Mouse (Mus musculus): Measurements from ENCODE around the gene Vps53. TPM values are rescaled to one million over a fixed set of nuclear protein-coding genes. Genes with fewer than 3 reads are reported as not detected.
A peak's percentile ranks its signal among the peaks of the same experiment; 100 is the strongest.

Gene Vps53
- polyA plus RNA-seq, 1 experiment from 2014 or later = 48.3 TPM

DNA sequence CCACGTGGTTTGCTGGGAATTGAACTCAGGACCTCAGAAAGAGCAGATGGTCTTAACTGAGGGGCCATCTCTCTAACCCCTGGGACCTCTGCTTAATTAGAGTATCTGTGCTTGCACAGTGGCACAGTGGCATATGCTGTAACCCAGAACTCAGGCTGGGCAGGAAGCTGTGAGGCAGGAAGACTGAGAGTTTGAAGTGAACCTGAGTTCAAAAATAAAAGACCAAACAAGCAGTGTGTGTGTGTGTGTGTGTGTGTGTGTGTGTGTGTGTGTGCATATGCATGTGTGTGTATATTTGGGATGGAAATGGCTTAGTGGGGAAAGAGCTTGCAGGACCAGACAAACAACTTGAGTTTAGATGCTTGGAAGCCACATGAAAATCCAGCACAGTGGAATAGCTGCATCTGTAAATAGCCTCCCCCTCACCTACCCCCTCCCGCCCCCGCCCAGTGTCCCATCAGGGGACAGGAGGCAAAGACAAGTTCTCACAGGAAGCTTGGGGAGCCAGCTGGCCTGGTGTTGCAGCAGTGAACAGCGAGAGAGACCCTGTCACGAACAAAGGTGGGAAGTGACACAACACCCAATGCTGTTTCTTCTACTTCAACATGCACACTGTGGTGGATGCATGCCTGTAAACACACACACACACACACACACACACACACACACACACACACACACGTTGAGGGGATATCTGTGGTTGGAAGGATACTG is 141.7 kb downstream of the Vps53 start:
- no peaks in the 10 kb centered on the region for H3K36me3 ChIP-seq
- H3K4me1 ChIP-seq (replicated peaks) = peaks cover 11% of the 10 kb centered on the region
- no peak for DNase-seq (ENCODE audit: low spot score)
- H3K27me3 ChIP-seq (ENCODE audit: insufficient read depth, poor library complexity, severe bottlenecking) = peaks cover under 1% of the 10 kb centered on the region
- H3K27ac ChIP-seq = no peak overlapping the region
- H3K4me3 ChIP-seq = no peak overlapping the region
- WGBS = 59% methylated on average over 6 of the region's 6 CpGs
- no peaks in the 10 kb centered on the region for H3K9me3 ChIP-seq

- 90% methylated on average over 8 of the region's 8 CpGs for WGBS
- Histone ChIP-seq H3K27me3 (ENCODE audit: insufficient read depth, poor library complexity, severe bottlenecking) (peaks cover 10% of the 10 kb centered on the region), H3K27ac (no peak overlapping the region), H3K36me3 (no peaks in the 10 kb centered on the region), H3K4me1 (replicated peaks) (peaks cover 6% of the 10 kb centered on the region; the same call in 1 of the 2 replicates), H3K9me3 (no peaks in the 10 kb centered on the region), H3K4me3 (no peak overlapping the region)
- no peak for DNase-seq (ENCODE audit: low spot score)
Observed at GRCm38 (mm10) chr11:76035182-76035581, 144.3 kb downstream of the Vps53 start.

- H3K9me3 ChIP-seq = no peaks in the 10 kb centered on the region
- no peak overlapping the region for H3K4me3 ChIP-seq
Observed at GRCm38 (mm10) chr11:76033836-76034235, 145.6 kb downstream of the Vps53 start.

DNA sequence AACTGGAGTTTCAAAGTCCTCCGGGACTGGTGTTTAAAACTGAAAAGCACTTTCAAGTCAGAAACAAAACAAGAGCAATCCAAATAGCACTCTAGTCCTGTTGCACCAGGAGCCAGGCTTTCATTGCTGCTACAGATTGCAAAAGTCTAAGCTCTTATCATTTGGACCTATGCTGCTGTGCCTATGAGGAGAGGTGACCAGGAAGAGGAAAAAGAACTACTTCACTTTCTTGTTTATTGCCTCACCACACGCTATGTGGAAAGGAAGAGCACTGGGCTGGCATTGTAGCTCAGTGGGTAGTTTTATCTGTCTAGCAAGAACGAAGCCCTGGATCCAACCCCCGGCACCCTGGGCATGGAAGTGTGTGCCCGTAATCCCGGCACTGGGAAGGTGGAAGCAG is 146.1 kb downstream of the Vps53 start:
- Histone ChIP-seq H3K27me3 (ENCODE audit: insufficient read depth, poor library complexity, severe bottlenecking) (peaks cover 27% of the 10 kb centered on the region), H3K4me3 (no peak overlapping the region), H3K36me3 (no peaks in the 10 kb centered on the region), H3K9me3 (no peaks in the 10 kb centered on the region), H3K27ac (no peak overlapping the region), H3K4me1 (replicated peaks) (peaks cover 6% of the 10 kb centered on the region; the same call in 1 of the 2 replicates)
- WGBS = 83% methylated on average over 6 of the region's 6 CpGs
- no peak for DNase-seq (ENCODE audit: low spot score)

More at GRCm38 (mm10) chr11:76033836-76034235, 145.6 kb downstream of the Vps53 start:
- DNase-seq (ENCODE audit: low spot score) = no peak
- Histone ChIP-seq H3K4me1 (replicated peaks) (peaks cover 6% of the 10 kb centered on the region; the same call in 1 of the 2 replicates), H3K27me3 (ENCODE audit: insufficient read depth, poor library complexity, severe bottlenecking) (peaks cover 24% of the 10 kb centered on the region), H3K27ac (no peak overlapping the region), H3K36me3 (no peaks in the 10 kb centered on the region)
- WGBS = 79% methylated on average over 4 of the region's 4 CpGs

GRCm38 (mm10) chr11:76028072-76028465 is 151.4 kb downstream of the Vps53 start:
- H3K27ac ChIP-seq = peak overlapping the region; percentile 92
- peak overlapping the region; percentile 76 for H3K4me3 ChIP-seq
- 1% methylated on average over 11 of the region's 14 CpGs for WGBS
- DNase-seq (ENCODE audit: low spot score) = no peak
- no peaks in the 10 kb centered on the region for H3K9me3 ChIP-seq
- H3K36me3 ChIP-seq = peaks cover 8% of the 10 kb centered on the region; the same call in 1 of the 2 replicates
- H3K27me3 ChIP-seq (ENCODE audit: insufficient read depth, poor library complexity, severe bottlenecking) = peaks cover 44% of the 10 kb centered on the region
- peaks cover 39% of the 10 kb centered on the region for H3K4me1 ChIP-seq (replicated peaks)

- DNase-seq (ENCODE audit: low spot score) = peak; percentile 88
- H3K4me3 ChIP-seq = peak within 1 kb of the TSS; percentile 76
- H3K27me3 ChIP-seq (ENCODE audit: insufficient read depth, poor library complexity, severe bottlenecking) = peaks cover 40% of the 10 kb centered on the region
- H3K27ac ChIP-seq = peak within 1 kb of the TSS; percentile 92
- peaks cover 39% of the 10 kb centered on the region for H3K4me1 ChIP-seq (replicated peaks)
- H3K36me3 ChIP-seq = peaks cover 8% of the 10 kb centered on the region; the same call in 1 of the 2 replicates
- H3K9me3 ChIP-seq = no peaks in the 10 kb centered on the region
- under 1% methylated on average over 112 of the region's 112 CpGs for WGBS
Observed at GRCm38 (mm10) chr11:76027139-76028071, 152.0 kb downstream of the Vps53 start, which contains the start of gene Rflnb. Rflnb (minus strand) TSS chr11:76027782.

GRCm38 (mm10) chr11:76026527-76027138 is 152.8 kb downstream of the Vps53 start:
- Histone ChIP-seq H3K9me3 (no peaks in the 10 kb centered on the region), H3K4me1 (replicated peaks) (peaks cover 39% of the 10 kb centered on the region), H3K4me3 (peak overlapping the region; percentile 76), H3K27ac (peak overlapping the region; percentile 92), H3K27me3 (ENCODE audit: insufficient read depth, poor library complexity, severe bottlenecking) (peaks cover 36% of the 10 kb centered on the region), H3K36me3 (peaks cover 13% of the 10 kb centered on the region)
- WGBS = 4% methylated on average over 14 of the region's 14 CpGs
- no peak for DNase-seq (ENCODE audit: low spot score)

GRCm38 (mm10) chr11:76025080-76025583 is 154.3 kb downstream of the Vps53 start:
- WGBS = 68% methylated on average over 7 of the region's 7 CpGs
- no peak for DNase-seq (ENCODE audit: low spot score)
- Histone ChIP-seq H3K4me3 (no peak overlapping the region), H3K27ac (no peak overlapping the region), H3K4me1 (replicated peaks) (peaks cover 35% of the 10 kb centered on the region), H3K27me3 (ENCODE audit: insufficient read depth, poor library complexity, severe bottlenecking) (peaks cover 33% of the 10 kb centered on the region), H3K9me3 (no peaks in the 10 kb centered on the region), H3K36me3 (peaks cover 15% of the 10 kb centered on the region)

DNA sequence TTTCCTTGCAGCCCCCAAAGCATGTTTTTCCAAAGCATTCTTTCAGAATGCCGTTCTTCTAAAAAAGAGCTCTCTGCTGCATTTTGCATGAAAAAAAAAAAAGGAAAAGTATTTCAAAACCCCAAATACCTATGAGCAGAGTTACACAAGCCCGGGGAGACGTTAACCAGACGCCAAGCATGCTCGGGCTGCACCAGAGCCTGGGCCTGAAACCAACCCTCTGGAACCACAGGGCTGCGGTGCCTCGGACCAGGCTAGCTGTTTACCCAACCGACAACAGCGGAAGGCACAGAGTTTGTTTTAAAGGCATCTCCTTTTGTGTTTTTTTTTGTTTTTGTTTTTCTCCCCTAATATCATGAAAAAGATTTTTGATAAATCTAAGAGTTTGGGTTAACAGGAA is 158.5 kb downstream of the Vps53 start:
- DNase-seq (ENCODE audit: low spot score) = no peak
- Histone ChIP-seq H3K4me1 (replicated peaks) (peaks cover 11% of the 10 kb centered on the region), H3K27me3 (ENCODE audit: insufficient read depth, poor library complexity, severe bottlenecking) (peaks cover 5% of the 10 kb centered on the region), H3K9me3 (no peaks in the 10 kb centered on the region), H3K36me3 (peaks cover 15% of the 10 kb centered on the region), H3K27ac (no peak overlapping the region), H3K4me3 (no peak overlapping the region)
- WGBS = 81% methylated on average over 9 of the region's 9 CpGs

GRCm38 (mm10) chr11:76019879-76020278 is 159.6 kb downstream of the Vps53 start:
- peaks cover under 1% of the 10 kb centered on the region; the same call in 1 of the 2 replicates for H3K4me1 ChIP-seq (replicated peaks)
- DNase-seq (ENCODE audit: low spot score) = no peak
- peaks cover 15% of the 10 kb centered on the region for H3K36me3 ChIP-seq
- H3K27ac ChIP-seq = no peak overlapping the region
- no peak overlapping the region for H3K4me3 ChIP-seq
- WGBS = 93% methylated on average over 4 of the region's 4 CpGs
- no peaks in the 10 kb centered on the region for H3K27me3 ChIP-seq (ENCODE audit: insufficient read depth, poor library complexity, severe bottlenecking)
- H3K9me3 ChIP-seq = no peaks in the 10 kb centered on the region

DNA sequence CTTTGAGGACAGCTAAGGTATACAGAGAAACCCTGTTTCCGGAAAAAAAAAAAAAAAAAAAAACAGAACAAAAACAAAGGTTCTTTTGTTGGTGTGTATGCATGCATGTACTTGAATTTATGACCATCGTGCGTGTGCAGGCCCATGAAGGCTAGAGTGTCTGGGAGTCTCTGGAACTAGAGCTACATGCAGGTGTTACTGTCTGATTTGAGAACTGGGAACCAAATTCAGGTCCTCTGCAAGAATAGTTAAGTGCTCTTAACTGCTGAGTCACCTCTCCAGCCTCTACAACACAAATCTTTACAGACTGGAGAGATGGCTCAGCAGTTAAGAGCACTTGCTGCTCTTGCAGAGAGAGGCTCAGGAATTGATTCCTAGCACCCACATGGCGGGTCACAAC is 163.6 kb downstream of the Vps53 start:
- 76% methylated on average over 4 of the region's 4 CpGs for WGBS
- Histone ChIP-seq H3K27ac (no peak overlapping the region), H3K4me3 (no peak overlapping the region), H3K4me1 (replicated peaks) (no peaks in the 10 kb centered on the region), H3K36me3 (no peaks in the 10 kb centered on the region), H3K27me3 (ENCODE audit: insufficient read depth, poor library complexity, severe bottlenecking) (no peaks in the 10 kb centered on the region), H3K9me3 (no peaks in the 10 kb centered on the region)
- no peak for DNase-seq (ENCODE audit: low spot score)

DNA sequence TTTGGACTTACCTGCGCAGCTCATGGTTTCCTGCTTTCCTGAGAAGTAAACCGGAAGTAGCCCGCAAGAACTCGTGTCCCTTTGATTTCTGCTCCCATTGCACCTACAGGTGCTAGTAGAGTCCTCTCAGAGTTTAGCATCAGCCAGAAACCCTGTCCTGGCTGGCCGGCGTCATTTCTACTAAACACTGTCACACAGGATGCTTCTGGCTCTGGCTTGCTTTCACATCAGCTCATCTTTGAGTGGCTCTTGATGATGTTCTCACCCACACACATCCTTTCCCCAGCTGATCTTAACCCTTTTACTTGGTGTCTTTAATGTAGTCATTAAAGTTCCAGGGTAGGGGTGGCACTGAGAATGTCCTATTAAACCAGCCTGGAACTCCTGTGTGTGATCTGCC is 164.2 kb downstream of the Vps53 start:
- no peaks in the 10 kb centered on the region for H3K27me3 ChIP-seq (ENCODE audit: insufficient read depth, poor library complexity, severe bottlenecking)
- no peak for DNase-seq (ENCODE audit: low spot score)
- 90% methylated on average over 6 of the region's 6 CpGs for WGBS
- H3K36me3 ChIP-seq = no peaks in the 10 kb centered on the region
- no peaks in the 10 kb centered on the region for H3K4me1 ChIP-seq (replicated peaks)
- H3K27ac ChIP-seq = no peak overlapping the region
- H3K9me3 ChIP-seq = no peaks in the 10 kb centered on the region
- no peak overlapping the region for H3K4me3 ChIP-seq
